Mouse (Mus musculus): ENCODE measurements around the gene Psme1. TPM values are rescaled to one million over a fixed set of nuclear protein-coding genes. Genes with fewer than 3 reads are reported as not detected.

Psme1 gene
- polyA plus RNA-seq, 1 experiment from 2014 or later: 170 TPM

Other genes with a start within 250 kb of the Psme1 start
- gene Dhrs4, start 99.4 kb upstream of the Psme1 start, polyA plus RNA-seq (2014; fragmentation: Nextera tagmentation; extraction: Ambion mirVana): 49.7 and 62.4 TPM in 2 replicates
- 3.9 and 4.4 TPM in 2 replicates for gene Carmil3, start 87.5 kb upstream of the Psme1 start, polyA plus RNA-seq (2014; fragmentation: Nextera tagmentation; extraction: Ambion mirVana)
- 0.19 and 0.24 TPM in 2 replicates for gene Cpne6, start 67.7 kb upstream of the Psme1 start, polyA plus RNA-seq (2014; fragmentation: Nextera tagmentation; extraction: Ambion mirVana)
- gene Nrl, start 53.1 kb upstream of the Psme1 start, polyA plus RNA-seq (2014; fragmentation: Nextera tagmentation; extraction: Ambion mirVana): not detected in 2 replicates
- 43.4 and 44.0 TPM in 2 replicates for gene Pck2, start 37.9 kb upstream of the Psme1 start, polyA plus RNA-seq (2014; fragmentation: Nextera tagmentation; extraction: Ambion mirVana)
- gene Dcaf11, start 18.1 kb upstream of the Psme1 start, polyA plus RNA-seq (2014; fragmentation: Nextera tagmentation; extraction: Ambion mirVana): 67.6 and 69.6 TPM in 2 replicates
- 0.91 and 1.2 TPM in 2 replicates for gene A730061H03Rik, start 17.7 kb upstream of the Psme1 start, polyA plus RNA-seq (2014; fragmentation: Nextera tagmentation; extraction: Ambion mirVana)
- 0.61 TPM in 1 of 2 replicates, not detected in the other for gene Fitm1, start 2.5 kb upstream of the Psme1 start, polyA plus RNA-seq (2014; fragmentation: Nextera tagmentation; extraction: Ambion mirVana)
- gene Emc9, start 7.2 kb downstream of the Psme1 start, polyA plus RNA-seq (2014; fragmentation: Nextera tagmentation; extraction: Ambion mirVana): 5.9 and 7.1 TPM in 2 replicates
- gene Psme2, start 13.0 kb downstream of the Psme1 start, polyA plus RNA-seq (2014; fragmentation: Nextera tagmentation; extraction: Ambion mirVana): 296 and 307 TPM in 2 replicates
- 13.2 and 15.1 TPM in 2 replicates for gene Rnf31, start 13.6 kb downstream of the Psme1 start, polyA plus RNA-seq (2014; fragmentation: Nextera tagmentation; extraction: Ambion mirVana)
- gene Irf9, start 25.4 kb downstream of the Psme1 start, polyA plus RNA-seq (2014; fragmentation: Nextera tagmentation; extraction: Ambion mirVana): 7.4 and 8.1 TPM in 2 replicates
- 7.1 and 10.9 TPM in 2 replicates for gene Rec8, start 39.9 kb downstream of the Psme1 start, polyA plus RNA-seq (2014; fragmentation: Nextera tagmentation; extraction: Ambion mirVana)
- 93.6 and 105 TPM in 2 replicates for gene Ipo4, start 57.8 kb downstream of the Psme1 start, polyA plus RNA-seq (2014; fragmentation: Nextera tagmentation; extraction: Ambion mirVana)
- gene Gm49378, start 59.8 kb downstream of the Psme1 start, polyA plus RNA-seq (2014; fragmentation: Nextera tagmentation; extraction: Ambion mirVana): 3.7 and 3.9 TPM in 2 replicates
- gene Tm9sf1, start 65.7 kb downstream of the Psme1 start, polyA plus RNA-seq (2014; fragmentation: Nextera tagmentation; extraction: Ambion mirVana): 109 and 112 TPM in 2 replicates
- gene Tssk4, start 72.1 kb downstream of the Psme1 start, polyA plus RNA-seq (2014; fragmentation: Nextera tagmentation; extraction: Ambion mirVana): 0.59 and 1.6 TPM in 2 replicates
- 54.8 and 55.8 TPM in 2 replicates for gene Mdp1, start 82.4 kb downstream of the Psme1 start, polyA plus RNA-seq (2014; fragmentation: Nextera tagmentation; extraction: Ambion mirVana)
- gene Gmpr2, start 93.8 kb downstream of the Psme1 start, polyA plus RNA-seq (2014; fragmentation: Nextera tagmentation; extraction: Ambion mirVana): 56.8 and 63.6 TPM in 2 replicates
- gene Nedd8, start 94.0 kb downstream of the Psme1 start, polyA plus RNA-seq (2014; fragmentation: Nextera tagmentation; extraction: Ambion mirVana): 535 and 580 TPM in 2 replicates
- gene Tinf2, start 103.7 kb downstream of the Psme1 start, polyA plus RNA-seq (2014; fragmentation: Nextera tagmentation; extraction: Ambion mirVana): 44.2 and 45.5 TPM in 2 replicates
- 19.5 and 21.3 TPM in 2 replicates for gene Tgm1, start 135.8 kb downstream of the Psme1 start, polyA plus RNA-seq (2014; fragmentation: Nextera tagmentation; extraction: Ambion mirVana)
- 30.0 and 31.0 TPM in 2 replicates for gene Rabggta, start 144.1 kb downstream of the Psme1 start, polyA plus RNA-seq (2014; fragmentation: Nextera tagmentation; extraction: Ambion mirVana)
- 83.0 and 99.4 TPM in 2 replicates for gene Dhrs1, start 167.6 kb downstream of the Psme1 start, polyA plus RNA-seq (2014; fragmentation: Nextera tagmentation; extraction: Ambion mirVana)
- gene Nop9, start 167.6 kb downstream of the Psme1 start, polyA plus RNA-seq (2014; fragmentation: Nextera tagmentation; extraction: Ambion mirVana): 36.6 and 38.8 TPM in 2 replicates
- 2.3 and 2.6 TPM in 2 replicates for gene Cideb, start 180.3 kb downstream of the Psme1 start, polyA plus RNA-seq (2014; fragmentation: Nextera tagmentation; extraction: Ambion mirVana)
- 0.13 and 0.52 TPM in 2 replicates for gene Ltb4r2, start 183.3 kb downstream of the Psme1 start, polyA plus RNA-seq (2014; fragmentation: Nextera tagmentation; extraction: Ambion mirVana)
- 0.42 and 0.88 TPM in 2 replicates for gene Ltb4r1, start 187.8 kb downstream of the Psme1 start, polyA plus RNA-seq (2014; fragmentation: Nextera tagmentation; extraction: Ambion mirVana)
- 4.3 and 5.8 TPM in 2 replicates for gene Adcy4, start 206.0 kb downstream of the Psme1 start, polyA plus RNA-seq (2014; fragmentation: Nextera tagmentation; extraction: Ambion mirVana)
- 25.3 and 32.3 TPM in 2 replicates for gene Ripk3, start 210.7 kb downstream of the Psme1 start, polyA plus RNA-seq (2014; fragmentation: Nextera tagmentation; extraction: Ambion mirVana)
- 54.9 and 56.6 TPM in 2 replicates for gene Nfatc4, start 245.0 kb downstream of the Psme1 start, polyA plus RNA-seq (2014; fragmentation: Nextera tagmentation; extraction: Ambion mirVana)

Measured in stomach, embryonic 14.5 days (tissue).